Mouse (Mus musculus): ENCODE measurements around the gene Mrrf. TPM values are rescaled to one million over a fixed set of nuclear protein-coding genes. Genes with fewer than 3 reads are reported as not detected.

The Mrrf gene
- polyA plus RNA-seq, 1 experiment = 54.0 TPM

DNA sequence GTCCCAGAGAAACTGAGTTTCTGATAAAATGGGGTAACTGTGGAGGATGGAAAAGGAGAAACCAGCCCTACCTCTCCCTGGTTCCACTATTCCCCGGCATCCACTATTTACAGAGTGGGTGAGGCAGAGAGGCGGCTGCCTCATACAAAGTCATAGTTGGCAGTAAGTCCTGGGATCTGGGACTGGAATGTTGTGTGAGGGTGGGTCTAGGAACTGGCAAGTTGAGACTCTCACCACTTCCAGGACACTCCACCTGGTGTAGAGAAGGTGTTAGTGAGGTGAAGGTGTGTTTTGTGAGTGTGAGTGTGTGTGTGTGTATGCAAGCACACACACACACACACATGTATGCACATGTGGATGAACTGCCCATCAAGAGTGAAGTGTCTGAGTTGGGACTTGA is 64.6 kb downstream of the Mrrf start:
- Histone ChIP-seq H3K4me1 (ENCODE audit: control insufficient read depth, insufficient read depth, low read length) (no peaks in the 10 kb centered on the region), H3K27me3 (replicated peaks; ENCODE audit: control insufficient read depth, insufficient read depth, low read length) (no peaks in the 10 kb centered on the region), H3K27ac (ENCODE audit: insufficient read depth, low read depth, low read length) (no peak overlapping the region), H3K4me3 (ENCODE audit: insufficient read depth, low read depth, low read length) (no peak overlapping the region), H3K36me3 (ENCODE audit: control insufficient read depth, insufficient read depth, low read length) (no peaks in the 10 kb centered on the region)
- TF ChIP-seq POLR2A (IDR thresholded peaks at IDR 0.05; ENCODE audit: low read depth, low read length) (no peak), CTCF (conservative IDR thresholded peaks at IDR 0.05; ENCODE audit: insufficient read depth, insufficient read length, low read depth, low read length) (no peak)
- DNase-seq = no peak
- WGBS = 93% methylated on average over 2 of the region's 2 CpGs

DNA sequence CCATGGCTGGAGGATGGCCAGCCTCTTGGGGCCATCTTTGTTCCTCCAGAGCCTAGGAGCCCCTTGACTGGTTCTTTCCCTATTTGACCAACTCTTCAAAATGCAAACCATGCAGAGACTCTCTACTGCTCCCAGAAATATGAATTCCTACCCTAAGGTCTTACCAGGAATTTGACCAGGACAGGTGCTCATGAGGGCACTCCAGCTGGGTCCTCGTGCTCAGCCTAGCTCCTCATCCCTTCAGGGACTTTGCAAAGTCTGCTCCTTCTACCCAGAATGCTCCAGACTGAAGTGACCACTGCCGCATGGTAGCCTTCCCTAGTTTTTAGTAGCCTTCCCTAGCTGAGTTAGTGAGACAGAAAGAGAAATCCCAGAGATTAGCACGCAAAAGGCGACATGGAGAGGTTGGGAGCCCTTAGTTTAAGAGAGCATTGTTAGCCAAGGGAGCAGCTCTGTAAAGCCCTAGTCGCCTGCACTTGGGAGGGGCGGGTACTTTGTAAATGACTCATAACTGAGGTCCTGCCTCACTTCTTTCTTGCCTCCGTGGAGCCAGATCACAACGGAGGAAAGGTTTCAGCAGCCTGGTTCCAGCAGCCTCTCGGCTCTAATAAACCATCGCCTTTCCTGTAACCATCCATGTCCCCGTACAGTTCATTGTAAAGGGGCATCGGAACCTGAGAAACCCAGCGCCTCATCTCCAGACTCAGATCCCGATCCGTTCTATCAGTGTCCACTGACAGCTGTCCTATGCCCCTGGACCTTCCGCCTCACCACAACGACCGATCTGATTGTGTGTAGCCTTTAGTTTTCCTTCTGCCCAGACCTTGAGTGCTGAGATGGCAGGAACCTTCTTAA is 65.8 kb downstream of the Mrrf start:
- TF ChIP-seq CTCF (conservative IDR thresholded peaks at IDR 0.05; ENCODE audit: insufficient read depth, insufficient read length, low read depth, low read length) (no peak), POLR2A (IDR thresholded peaks at IDR 0.05; ENCODE audit: low read depth, low read length) (no peak)
- Histone ChIP-seq H3K36me3 (ENCODE audit: control insufficient read depth, insufficient read depth, low read length) (no peaks in the 10 kb centered on the region), H3K4me1 (ENCODE audit: control insufficient read depth, insufficient read depth, low read length) (no peaks in the 10 kb centered on the region), H3K27ac (ENCODE audit: insufficient read depth, low read depth, low read length) (no peak overlapping the region), H3K4me3 (ENCODE audit: insufficient read depth, low read depth, low read length) (no peak overlapping the region), H3K27me3 (replicated peaks; ENCODE audit: control insufficient read depth, insufficient read depth, low read length) (no peaks in the 10 kb centered on the region)
- no peak for DNase-seq
- 42% methylated on average over 18 of the region's 18 CpGs for WGBS

DNA sequence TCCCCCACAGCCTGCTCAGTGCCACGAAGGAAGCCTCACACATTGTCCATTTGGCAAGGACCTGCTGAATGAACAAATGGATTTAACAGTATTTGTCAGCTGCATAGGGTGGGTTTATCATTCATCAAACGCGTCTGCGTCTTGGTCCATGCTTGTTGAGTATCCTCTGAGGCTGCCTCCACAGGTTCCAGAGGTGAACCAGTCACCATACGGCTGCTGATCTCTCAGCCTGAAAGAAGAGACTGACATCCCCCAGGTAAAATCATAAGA is 66.4 kb downstream of the Mrrf start:
- TF ChIP-seq CTCF (conservative IDR thresholded peaks at IDR 0.05; ENCODE audit: insufficient read depth, insufficient read length, low read depth, low read length) (no peak), POLR2A (IDR thresholded peaks at IDR 0.05; ENCODE audit: low read depth, low read length) (no peak)
- no peaks in the 10 kb centered on the region for H3K36me3 ChIP-seq (ENCODE audit: control insufficient read depth, insufficient read depth, low read length)
- WGBS = 28% methylated on average over 5 of the region's 5 CpGs
- no peak overlapping the region for H3K27ac ChIP-seq (ENCODE audit: insufficient read depth, low read depth, low read length)
- H3K27me3 ChIP-seq (replicated peaks; ENCODE audit: control insufficient read depth, insufficient read depth, low read length) = no peaks in the 10 kb centered on the region
- no peaks in the 10 kb centered on the region for H3K4me1 ChIP-seq (ENCODE audit: control insufficient read depth, insufficient read depth, low read length)
- no peak for DNase-seq
- H3K4me3 ChIP-seq (ENCODE audit: insufficient read depth, low read depth, low read length) = no peak overlapping the region

DNA sequence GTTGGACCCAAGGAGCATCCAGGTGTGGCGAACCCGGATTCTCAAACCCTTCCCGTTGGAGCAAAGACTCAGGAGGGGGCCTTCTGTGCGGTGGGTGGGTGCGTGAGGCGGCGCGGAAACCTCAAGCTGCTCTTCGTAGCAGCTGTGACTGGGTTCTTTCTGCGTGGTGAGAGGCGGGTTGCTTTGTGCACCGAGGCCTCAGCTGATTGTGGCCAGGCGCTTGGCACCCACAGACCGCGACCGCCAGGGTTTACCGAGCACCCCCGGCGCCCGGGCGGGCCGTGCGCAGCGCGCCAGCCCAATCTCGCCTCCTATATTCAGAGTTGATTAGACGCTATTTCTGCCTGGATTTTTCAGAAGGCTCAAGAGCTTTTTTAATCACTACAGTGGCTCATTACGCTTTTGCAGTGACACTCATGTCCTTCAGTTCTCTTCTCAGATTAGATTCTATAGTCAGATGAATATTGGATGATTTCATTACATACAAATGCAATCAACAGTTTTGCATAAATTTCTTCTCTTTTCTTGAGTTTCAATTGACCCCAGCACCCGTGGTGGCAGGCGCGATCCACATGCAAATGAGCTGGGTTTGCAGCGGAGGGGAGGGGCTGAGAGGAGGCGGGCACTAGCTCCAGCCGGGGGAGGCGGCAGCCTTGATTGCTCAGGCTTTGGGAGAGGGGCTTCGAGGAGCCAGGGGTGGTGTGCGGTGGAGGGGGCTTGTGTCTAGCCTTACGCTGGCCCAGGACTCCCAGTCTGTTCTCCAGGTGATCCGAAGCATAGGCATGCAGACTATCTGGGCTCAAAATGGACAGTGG is 67.0 kb downstream of the Mrrf start:
- no peak for TF ChIP-seq POLR2A (IDR thresholded peaks at IDR 0.05; ENCODE audit: low read depth, low read length)
- TF ChIP-seq CTCF (conservative IDR thresholded peaks at IDR 0.05; ENCODE audit: insufficient read depth, insufficient read length, low read depth, low read length) = no peak
- no peaks in the 10 kb centered on the region for H3K27me3 ChIP-seq (replicated peaks; ENCODE audit: control insufficient read depth, insufficient read depth, low read length)
- H3K4me1 ChIP-seq (ENCODE audit: control insufficient read depth, insufficient read depth, low read length) = no peaks in the 10 kb centered on the region
- H3K27ac ChIP-seq (ENCODE audit: insufficient read depth, low read depth, low read length) = no peak overlapping the region
- H3K4me3 ChIP-seq (ENCODE audit: insufficient read depth, low read depth, low read length) = 0 out of 2 replicates have a peak overlapping the region, but pooled peaks have one; percentile 6
- peak; percentile 30 for DNase-seq
- 9% methylated on average over 39 of the region's 39 CpGs for WGBS
- H3K36me3 ChIP-seq (ENCODE audit: control insufficient read depth, insufficient read depth, low read length) = no peaks in the 10 kb centered on the region

- no peak overlapping the region for H3K4me3 ChIP-seq (ENCODE audit: insufficient read depth, low read depth, low read length)
- TF ChIP-seq POLR2A (IDR thresholded peaks at IDR 0.05; ENCODE audit: low read depth, low read length) (no peak), CTCF (conservative IDR thresholded peaks at IDR 0.05; ENCODE audit: insufficient read depth, insufficient read length, low read depth, low read length) (no peak)
- H3K27me3 ChIP-seq (replicated peaks; ENCODE audit: control insufficient read depth, insufficient read depth, low read length) = no peaks in the 10 kb centered on the region
- DNase-seq = no peak
- H3K4me1 ChIP-seq (ENCODE audit: control insufficient read depth, insufficient read depth, low read length) = no peaks in the 10 kb centered on the region
- H3K36me3 ChIP-seq (ENCODE audit: control insufficient read depth, insufficient read depth, low read length) = no peaks in the 10 kb centered on the region
- WGBS = 82% methylated on average over 4 of the region's 4 CpGs
- no peak overlapping the region for H3K27ac ChIP-seq (ENCODE audit: insufficient read depth, low read depth, low read length)
Observed at GRCm38 (mm10) chr2:36204595-36204994, 68.4 kb downstream of the Mrrf start.

DNA sequence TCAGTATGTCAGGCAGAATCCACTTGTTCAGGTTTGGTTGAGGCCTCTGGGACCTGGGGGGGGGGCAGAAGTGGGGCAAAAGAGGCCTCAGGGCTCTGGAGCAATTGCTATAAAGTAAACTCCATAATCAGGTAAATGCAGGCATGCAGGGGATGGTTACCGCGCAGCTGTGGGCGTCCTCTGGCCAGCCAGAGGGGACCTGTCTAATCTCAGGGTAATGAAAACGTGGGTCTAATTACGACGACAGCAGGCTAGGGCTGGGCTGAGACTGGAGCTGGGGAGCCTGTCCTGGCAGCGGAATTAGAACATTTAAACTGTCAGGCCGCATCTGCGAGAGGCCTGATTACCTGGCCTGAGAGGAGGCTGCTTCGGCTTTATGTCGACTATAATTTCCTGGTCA is 70.9 kb downstream of the Mrrf start:
- no peak overlapping the region for H3K27ac ChIP-seq (ENCODE audit: insufficient read depth, low read depth, low read length)
- no peaks in the 10 kb centered on the region for H3K4me1 ChIP-seq (ENCODE audit: control insufficient read depth, insufficient read depth, low read length)
- no peaks in the 10 kb centered on the region for H3K36me3 ChIP-seq (ENCODE audit: control insufficient read depth, insufficient read depth, low read length)
- no peak for TF ChIP-seq CTCF (conservative IDR thresholded peaks at IDR 0.05; ENCODE audit: insufficient read depth, insufficient read length, low read depth, low read length)
- TF ChIP-seq POLR2A (IDR thresholded peaks at IDR 0.05; ENCODE audit: low read depth, low read length) = no peak
- no peak for DNase-seq
- no peaks in the 10 kb centered on the region for H3K27me3 ChIP-seq (replicated peaks; ENCODE audit: control insufficient read depth, insufficient read depth, low read length)
- WGBS = 80% methylated on average over 11 of the region's 11 CpGs
- H3K4me3 ChIP-seq (ENCODE audit: insufficient read depth, low read depth, low read length) = no peak overlapping the region

DNA sequence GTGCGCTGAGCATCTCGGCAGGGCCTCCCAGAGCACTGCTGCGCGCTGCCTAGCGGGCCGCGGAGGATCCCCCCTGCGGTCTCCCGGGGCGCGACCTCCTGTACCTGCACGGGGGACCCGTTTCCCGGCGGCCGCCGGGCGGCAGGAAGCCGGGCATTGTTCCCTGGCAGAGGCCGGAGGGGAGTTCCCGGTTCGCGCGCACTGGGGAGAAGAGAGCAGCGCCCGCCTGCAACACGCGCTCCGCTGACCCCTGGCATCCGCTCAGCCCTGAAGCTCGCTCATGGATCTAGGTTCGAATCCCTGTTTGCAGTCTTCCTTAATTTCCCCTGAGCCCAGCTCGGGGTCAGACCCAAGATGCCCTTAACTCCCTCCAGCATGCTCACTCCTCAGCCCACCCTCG is 74.6 kb downstream of the Mrrf start:
- H3K36me3 ChIP-seq (ENCODE audit: control insufficient read depth, insufficient read depth, low read length) = no peaks in the 10 kb centered on the region
- WGBS = 14% methylated on average over 34 of the region's 34 CpGs
- H3K4me3 ChIP-seq (ENCODE audit: insufficient read depth, low read depth, low read length) = no peak overlapping the region
- H3K27ac ChIP-seq (ENCODE audit: insufficient read depth, low read depth, low read length) = no peak overlapping the region
- no peaks in the 10 kb centered on the region; the same call in 1 of the 2 replicates for H3K4me1 ChIP-seq (ENCODE audit: control insufficient read depth, insufficient read depth, low read length)
- TF ChIP-seq CTCF (conservative IDR thresholded peaks at IDR 0.05; ENCODE audit: insufficient read depth, insufficient read length, low read depth, low read length) = no peak
- TF ChIP-seq POLR2A (IDR thresholded peaks at IDR 0.05; ENCODE audit: low read depth, low read length) = no peak
- peak; percentile 58 for DNase-seq
- H3K27me3 ChIP-seq (replicated peaks; ENCODE audit: control insufficient read depth, insufficient read depth, low read length) = no peaks in the 10 kb centered on the region

Measured in kidney, adult 2 months (tissue).